Mouse (Mus musculus) 416B (cell line): ENCODE measurements at regions not wholly inside any gene's neighbourhood (a gene's known extent, or its start where the extent isn't known, plus 50 kb on each side); places are given as distances from the start of the nearest gene placed in this dataset.

Experiments used
- DNase-seq: peaks from one replicate; pipeline ENCODE4 v3.0.0; 2011; ENCODE audit warnings: low read depth

DNA sequence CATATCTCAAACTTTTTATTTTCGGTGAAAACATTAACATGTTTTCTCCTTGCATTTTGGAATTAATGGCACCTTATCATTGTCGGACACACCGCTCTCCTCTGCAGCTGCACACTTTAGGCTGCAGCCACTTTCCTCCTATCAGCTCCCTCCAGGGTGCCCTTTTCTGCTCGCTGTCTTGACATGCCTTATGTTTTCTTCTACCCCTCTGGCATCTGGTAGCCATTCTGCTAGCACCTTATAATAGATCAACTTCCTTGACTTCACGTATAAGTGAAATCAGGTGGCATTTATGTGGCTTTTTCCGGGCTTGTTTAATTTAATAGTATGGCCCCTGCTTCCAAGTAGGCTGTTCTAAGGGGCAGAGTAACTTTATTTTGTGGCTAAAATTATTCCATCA is 747.8 kb downstream of the Slitrk6 start:
- no peak for DNase-seq

DNA sequence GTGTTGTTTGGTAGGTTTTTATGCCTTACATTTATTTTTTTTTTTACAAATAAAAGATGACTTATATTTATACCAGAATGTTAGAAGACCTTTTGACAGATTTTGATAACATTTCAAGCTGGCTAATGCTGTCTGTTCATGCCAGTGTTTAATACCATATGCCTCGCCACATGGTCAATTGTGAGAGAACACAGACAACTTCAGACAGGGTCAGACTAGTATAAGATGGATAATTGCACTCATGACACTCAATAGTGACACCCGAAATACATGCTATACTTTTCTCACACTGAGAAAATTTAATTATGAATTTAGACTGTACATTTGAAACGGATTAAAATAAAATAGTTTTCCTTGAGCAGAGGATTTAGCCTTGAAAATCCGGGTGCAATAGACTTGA is 769.9 kb downstream of the Slitrk6 start:
- DNase-seq: no peak

GRCm38 (mm10) chr14:109958008-109958407 is 796.9 kb downstream of the Slitrk6 start:
- DNase-seq: no peak

- no peak for DNase-seq
These were observed 813.0 kb downstream of the Slitrk6 start for GRCm38 (mm10) chr14:109941944-109942343.

- DNase-seq: no peak
These were observed 813.8 kb downstream of the Slitrk6 start for GRCm38 (mm10) chr14:109941162-109941561.

DNA sequence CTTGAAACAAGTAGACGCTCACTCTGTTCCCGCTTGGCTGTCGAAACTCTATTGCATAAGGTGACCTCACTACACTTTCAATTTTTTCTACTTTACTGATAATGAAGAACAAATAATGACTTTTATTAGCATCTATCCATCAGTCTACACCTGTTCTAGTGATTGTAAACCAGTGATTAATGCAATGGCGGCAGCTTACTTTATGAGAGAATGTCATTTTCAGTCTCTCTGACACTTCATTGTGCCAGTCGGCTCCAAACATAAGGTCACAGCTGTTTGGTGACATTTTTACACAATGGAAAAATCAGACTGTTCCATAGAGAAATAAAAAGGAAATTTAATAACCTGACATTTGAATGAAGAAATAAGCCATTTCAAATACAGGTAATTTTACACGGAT is 817.5 kb downstream of the Slitrk6 start:
- DNase-seq: no peak

DNA sequence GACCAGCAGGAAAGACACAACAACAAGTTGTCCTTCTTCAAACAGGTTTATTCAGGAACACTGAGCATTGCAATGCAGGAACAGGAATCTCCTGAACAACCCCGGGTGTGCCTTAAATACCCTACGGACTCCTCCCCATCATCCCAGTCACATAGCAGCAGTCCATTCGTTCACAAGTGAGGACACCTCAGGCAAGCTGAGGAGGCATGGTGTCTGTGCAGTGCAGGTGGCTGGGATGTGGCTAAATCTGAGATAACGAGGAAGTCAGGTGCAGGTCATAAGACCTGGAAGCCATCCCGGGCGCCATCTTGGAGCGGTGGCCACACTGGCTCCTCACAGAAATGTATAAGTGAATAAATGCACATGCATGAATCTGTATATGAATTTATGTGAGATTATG is 826.0 kb downstream of the Slitrk6 start:
- DNase-seq: no peak

DNA sequence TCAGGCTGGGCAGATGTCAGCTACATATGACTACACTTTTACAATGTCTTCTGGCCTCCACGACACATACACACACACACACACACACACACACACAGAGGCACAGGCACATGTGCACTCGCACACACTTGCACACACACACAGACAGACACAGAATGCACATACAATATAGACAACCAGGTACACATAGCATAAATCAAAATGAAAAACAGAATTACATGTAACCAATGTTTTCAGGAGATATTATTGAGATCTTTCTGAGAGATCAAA is 863.1 kb downstream of the Slitrk6 start:
- DNase-seq: no peak

- DNase-seq: peak; percentile 47
These were observed 863.6 kb downstream of the Slitrk6 start for GRCm38 (mm10) chr14:109891151-109891895.

DNA sequence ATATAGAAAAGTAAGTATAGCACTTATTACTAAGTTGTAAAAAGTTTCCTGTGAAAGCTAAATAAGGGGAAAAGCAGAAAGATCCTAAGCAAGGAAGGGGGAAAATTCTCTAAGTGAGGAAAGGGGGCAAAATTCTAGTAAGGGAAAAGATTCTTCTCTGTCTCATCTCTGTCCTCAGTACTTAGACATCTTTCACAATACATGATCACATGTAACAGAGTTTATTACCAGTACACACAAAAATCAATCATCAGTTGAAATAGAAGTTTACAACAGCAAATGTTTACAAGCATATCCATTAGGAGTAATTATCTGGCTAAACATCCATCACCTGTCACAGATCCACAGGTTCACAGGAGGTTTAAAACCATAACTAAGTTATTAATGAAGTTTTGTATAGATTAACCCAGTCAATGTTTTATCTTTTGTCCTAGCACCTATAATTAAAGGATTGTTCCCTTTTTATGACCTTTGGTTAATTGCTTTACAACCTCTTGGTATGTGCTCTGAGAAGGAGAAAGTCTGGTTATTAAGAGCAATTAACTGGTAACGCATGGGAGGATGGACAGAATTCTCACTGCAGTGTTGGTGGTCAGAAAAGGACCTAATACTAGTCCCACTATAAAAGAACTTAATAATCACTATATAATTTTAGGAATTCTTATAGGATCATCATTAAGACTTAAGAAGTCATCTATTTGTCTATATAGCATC is 877.8 kb downstream of the Slitrk6 start:
- no peak for DNase-seq

- DNase-seq: peak; percentile 43
These were observed 880.7 kb downstream of the Slitrk6 start for GRCm38 (mm10) chr14:109874230-109874629.

- peak; percentile 54 for DNase-seq
These were observed 914.4 kb downstream of the Slitrk6 start for GRCm38 (mm10) chr14:109840354-109841104.

DNA sequence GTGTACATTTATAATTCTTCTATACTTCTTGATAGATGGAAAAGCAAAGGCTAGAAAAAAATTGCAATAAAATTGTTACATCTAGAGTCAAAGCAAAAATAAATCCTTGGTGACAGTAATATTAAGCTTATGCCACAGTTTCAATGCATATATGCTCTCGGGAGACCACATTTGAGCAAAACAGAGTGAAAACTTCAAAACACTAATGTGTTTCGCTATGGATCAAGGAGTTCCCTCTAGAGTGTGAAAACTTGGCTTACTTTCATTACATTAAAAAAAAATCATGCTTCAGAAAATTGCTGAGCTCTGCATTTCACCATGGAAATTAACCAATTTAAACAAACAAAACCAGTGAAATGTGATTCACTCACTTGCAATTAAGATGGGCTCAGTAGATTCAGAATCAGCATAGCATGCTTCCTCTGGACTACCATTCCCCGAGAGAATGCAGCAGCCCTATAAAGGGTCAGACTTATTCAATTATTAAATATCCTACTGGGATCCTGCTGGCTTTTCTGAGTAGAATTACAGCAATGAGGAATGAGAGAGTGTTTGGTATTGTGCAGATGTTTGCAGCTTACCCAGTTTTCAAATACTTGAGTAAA is 888.7 kb upstream of the Slitrk1 start:
- no peak for DNase-seq

DNA sequence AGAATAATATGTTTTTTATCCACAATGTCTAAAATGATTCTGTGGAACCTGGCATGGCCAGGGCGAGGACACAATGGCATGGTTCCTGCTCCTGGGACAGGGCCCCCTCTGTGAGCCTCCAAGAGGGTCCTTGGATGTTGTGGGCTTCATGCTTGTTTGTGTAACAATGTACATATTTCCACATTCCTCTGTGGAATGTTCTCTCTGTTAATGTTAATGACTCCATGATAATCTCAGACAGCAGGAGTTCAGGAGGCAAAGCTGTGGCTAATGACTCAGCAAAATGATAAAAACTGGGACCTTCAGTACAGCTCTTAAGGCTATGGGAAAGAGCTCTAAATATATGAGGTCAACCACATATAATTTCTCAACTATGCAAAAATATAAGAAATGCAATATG is 858.3 kb upstream of the Slitrk1 start:
- no peak for DNase-seq

DNA sequence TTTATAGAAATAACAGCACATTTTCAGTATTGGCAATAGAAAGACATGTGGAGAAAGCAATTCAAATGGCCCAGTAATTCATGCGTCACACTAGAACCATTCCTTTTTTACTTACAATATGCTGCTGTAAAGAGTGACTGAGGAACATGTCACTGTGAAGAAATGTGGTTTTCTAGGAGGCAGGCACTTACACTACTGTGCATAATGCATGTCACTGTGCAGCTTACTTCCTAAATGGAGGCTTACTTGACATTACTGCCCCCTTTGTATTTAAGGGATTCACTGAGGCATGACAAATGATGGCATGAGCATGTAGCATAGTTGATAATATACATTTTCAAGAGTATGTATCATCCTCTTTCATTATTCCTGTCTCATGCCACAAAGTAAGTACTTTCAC is 846.9 kb upstream of the Slitrk1 start:
- DNase-seq: no peak
